Mouse (Mus musculus) left cerebral cortex, postnatal 4 days (tissue): ENCODE results near the gene Pomgnt1. TPM values are rescaled to one million over a fixed set of nuclear protein-coding genes. Genes with fewer than 3 reads are reported as not detected.

Source experiments
- DNase-seq: peaks from one replicate; pipeline ENCODE4 v3.0.0-alpha.2; 2022
- intact Hi-C: fragments of 180-260 bp; cut with DNase I; formaldehyde crosslinking; loops from one replicate; pipeline ENCODE4 v1.15.1; 2025
- total RNA-seq, 2 experiments: library from RNA; stranded (reverse); gene quantifications; 2 replicates each; pipeline ENCODE4 v1.2.3; 2021

Gene Pomgnt1
- total RNA-seq, 2 experiments from 2014 or later = 78.4 to 83.7 TPM

GRCm38 (mm10) chr4:116167404-116167803 is 43.8 kb downstream of the Pomgnt1 start, which contains the start of gene Tspan1:
TSS of gene Tspan1 (minus strand) at chr4:116167601.
- no peak for DNase-seq
- intact Hi-C loops = no loop called here

GRCm38 (mm10) chr4:116168617-116169352 is 45.1 kb downstream of the Pomgnt1 start:
- peak; percentile 85 for DNase-seq
- intact Hi-C loops = no loop called here

- intact Hi-C loops = no loop called here
- no peak for DNase-seq
These were observed 45.7 kb downstream of the Pomgnt1 start for GRCm38 (mm10) chr4:116169353-116169672.

DNA sequence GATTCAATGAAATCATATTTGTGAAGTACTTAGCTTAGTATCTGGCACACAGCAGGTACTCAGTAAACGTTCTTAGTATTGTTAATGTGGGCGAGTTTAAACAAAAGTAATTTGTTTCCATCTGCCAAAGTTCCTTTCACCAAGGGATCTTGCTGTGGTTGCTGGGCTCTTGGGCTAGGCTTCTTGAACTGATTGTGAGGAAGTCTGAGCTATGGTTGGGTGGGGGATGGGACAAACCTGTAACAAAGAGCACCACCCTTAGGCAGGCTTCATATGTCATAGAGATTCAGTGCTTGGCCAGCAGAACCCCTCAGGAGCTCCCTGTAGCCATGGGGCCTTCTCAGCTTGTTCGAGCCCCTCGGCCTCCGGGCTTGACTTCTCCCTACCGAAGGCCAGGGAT is 49.4 kb downstream of the Pomgnt1 start, which contains the start of the genes 1700042G07Rik and Gm49337:
TSS of gene 1700042G07Rik (plus strand) at position 301 of the 400 bp plus-strand sequence.
TSS of gene Gm49337 (plus strand) at position 313 of the 400 bp plus-strand sequence.
- DNase-seq = no peak
- intact Hi-C loops = loop anchor here (10.0 kb wide), 1 partner anchor 112 kb away; no protein-coding TSS in a partner anchor

- intact Hi-C loops = loop anchor here (10.0 kb wide), 1 partner anchor 111 kb away; no protein-coding TSS in a partner anchor
- no peak for DNase-seq
These were observed 50.1 kb downstream of the Pomgnt1 start for GRCm38 (mm10) chr4:116173752-116174151.

DNA sequence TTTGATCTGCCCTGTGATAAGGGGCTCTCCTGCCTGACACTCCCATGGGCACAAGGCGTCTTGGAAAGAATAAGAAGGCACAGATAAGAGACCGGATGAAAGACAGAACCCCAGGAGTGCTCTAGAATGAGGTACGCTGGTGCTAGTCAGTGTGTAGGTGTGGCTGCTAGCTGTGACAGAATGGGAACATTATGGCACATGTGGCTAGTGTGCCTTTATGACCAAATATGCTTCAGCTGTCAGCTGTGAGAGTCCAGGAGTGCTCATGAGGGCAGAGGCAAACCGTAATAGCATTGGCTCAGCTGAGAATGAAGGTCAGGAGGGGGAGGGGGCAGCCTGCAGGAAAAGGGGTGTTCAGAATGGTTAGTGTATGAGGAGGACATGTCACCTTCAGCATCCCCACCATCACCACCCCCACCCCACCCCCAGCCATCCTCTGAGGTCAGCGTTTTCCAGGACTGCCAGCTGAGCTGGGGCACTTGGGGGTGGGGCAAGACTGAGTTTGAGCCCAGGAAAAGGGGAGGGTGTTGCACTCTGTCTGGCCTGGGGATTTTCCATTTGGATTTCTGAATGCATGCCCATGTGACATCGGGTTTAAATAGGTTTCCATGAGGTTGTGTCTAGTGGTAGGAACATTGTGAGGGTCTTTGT is 51.0 kb downstream of the Pomgnt1 start:
- intact Hi-C loops = loop anchor here (10.0 kb wide), 1 partner anchor 110 kb away; no protein-coding TSS in a partner anchor
- DNase-seq = no peak

DNA sequence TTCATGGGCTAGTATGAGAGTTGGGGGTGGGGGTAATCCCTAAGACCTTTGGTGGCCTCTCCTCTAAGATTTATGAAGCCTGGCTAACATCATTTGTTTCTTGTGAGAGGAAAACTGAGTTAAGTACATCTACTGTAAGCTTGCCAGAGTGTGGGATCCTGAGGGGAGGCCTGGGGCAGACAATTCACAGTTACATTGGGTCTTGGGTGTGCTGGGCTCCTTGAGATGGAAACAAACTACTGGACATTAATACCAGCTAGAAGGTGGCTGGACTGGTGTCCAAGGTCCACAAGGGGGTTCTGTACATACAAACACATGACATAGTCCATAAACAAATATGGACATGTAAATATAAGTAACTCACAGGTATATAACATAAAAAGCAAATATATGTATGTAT is 51.5 kb downstream of the Pomgnt1 start:
- intact Hi-C loops = loop anchor here (10.0 kb wide), 1 partner anchor 110 kb away; no protein-coding TSS in a partner anchor
- DNase-seq = no peak

DNA sequence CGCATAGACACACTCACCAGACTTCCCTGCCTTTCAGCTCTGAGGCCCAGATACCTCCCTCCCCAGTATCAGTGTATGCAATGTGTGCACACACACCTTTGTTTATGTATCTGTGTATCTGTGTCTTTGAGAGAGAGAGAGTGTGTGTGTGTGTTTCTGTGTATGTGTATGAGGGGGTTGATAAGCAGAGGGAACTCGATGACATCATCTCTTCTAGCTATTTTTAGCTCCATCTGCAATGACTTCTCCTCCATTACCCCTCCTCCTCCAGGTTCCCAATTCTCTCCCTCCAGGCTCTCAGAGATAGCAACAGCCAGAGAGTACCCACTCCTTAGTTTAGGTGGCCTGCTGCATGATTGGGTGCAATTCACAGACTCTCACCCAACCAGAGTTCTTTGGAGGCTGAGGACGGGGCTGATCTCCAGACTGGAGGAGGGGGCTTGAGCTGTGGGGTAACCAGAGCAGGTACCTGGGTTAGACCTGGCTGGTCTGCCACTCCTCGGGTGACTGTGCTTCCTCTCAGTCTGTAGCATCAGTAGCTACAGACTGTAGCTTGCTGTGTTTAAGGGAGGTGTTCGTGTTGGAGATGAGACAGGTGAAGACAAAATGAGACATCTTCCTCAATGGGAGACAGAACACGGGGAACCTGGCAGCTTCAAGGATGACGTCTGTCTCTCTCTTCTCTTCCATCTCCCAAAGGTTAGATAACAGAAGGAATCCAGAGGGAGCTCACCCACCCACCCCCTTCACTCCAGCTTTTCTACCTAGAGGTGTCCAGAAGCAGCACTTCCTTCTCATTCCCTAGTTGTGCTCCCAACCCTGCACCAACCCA is 52.3 kb downstream of the Pomgnt1 start:
- intact Hi-C loops = loop anchor here (10.0 kb wide), 1 partner anchor 109 kb away; no protein-coding TSS in a partner anchor
- peak; percentile 42 for DNase-seq

- DNase-seq = peak; percentile 97
- intact Hi-C loops = loop anchor here (10.0 kb wide), 1 partner anchor 108 kb away; no protein-coding TSS in a partner anchor
These were observed 52.9 kb downstream of the Pomgnt1 start for GRCm38 (mm10) chr4:116176543-116176988.

GRCm38 (mm10) chr4:116177140-116177539 is 53.5 kb downstream of the Pomgnt1 start:
- intact Hi-C loops = loop anchor here (10.0 kb wide), 1 partner anchor 108 kb away; no protein-coding TSS in a partner anchor
- DNase-seq = peak; percentile 70

DNA sequence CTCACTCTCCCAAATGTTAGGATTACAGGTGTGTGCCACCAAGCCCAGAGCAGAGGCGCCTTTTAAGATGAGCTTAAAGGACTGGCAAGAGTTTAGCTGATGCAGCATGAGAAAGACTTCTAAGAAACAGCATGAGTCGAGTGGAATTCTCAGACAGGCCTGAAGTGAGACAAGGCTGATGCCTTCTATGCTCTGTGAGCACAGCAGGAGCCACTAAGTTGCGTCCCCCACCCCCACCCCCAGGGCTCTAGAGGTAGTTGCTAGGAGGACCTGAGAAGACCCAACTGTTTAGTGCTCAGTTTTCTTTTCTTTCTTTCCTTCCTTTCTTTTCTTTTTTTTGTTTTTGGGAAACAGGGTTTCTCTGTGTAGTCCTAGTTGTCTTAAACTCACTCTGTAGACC is 58.4 kb downstream of the Pomgnt1 start:
- intact Hi-C loops = no loop called here
- DNase-seq = no peak

GRCm38 (mm10) chr4:116182745-116183144 is 59.1 kb downstream of the Pomgnt1 start:
- intact Hi-C loops = no loop called here
- DNase-seq = no peak

- DNase-seq = no peak
- intact Hi-C loops = no loop called here
These were observed 61.4 kb downstream of the Pomgnt1 start for GRCm38 (mm10) chr4:116185083-116185482.

- no peak for DNase-seq
- intact Hi-C loops = no loop called here
These were observed 68.7 kb downstream of the Pomgnt1 start for GRCm38 (mm10) chr4:116192286-116192835.

- no peak for DNase-seq
- intact Hi-C loops = no loop called here
These were observed 70.1 kb downstream of the Pomgnt1 start for GRCm38 (mm10) chr4:116193583-116194383.

DNA sequence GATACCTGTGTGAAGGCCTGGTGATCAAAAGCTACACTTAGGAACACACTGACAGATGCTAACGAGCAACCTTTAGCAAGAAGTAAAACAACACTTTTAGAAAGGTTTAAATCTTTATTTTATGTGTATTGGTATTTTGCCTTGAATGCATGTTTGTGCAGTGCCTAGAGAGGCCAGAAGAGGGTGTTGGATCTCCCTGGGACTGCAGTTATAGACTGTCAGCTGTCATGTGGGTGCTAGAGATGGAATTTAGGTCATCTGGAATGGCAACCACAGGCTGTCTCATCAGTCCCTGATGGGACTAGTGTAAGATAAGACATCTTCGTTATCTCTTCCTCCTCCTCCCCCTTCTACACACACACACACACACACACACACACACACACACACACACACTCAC is 74.8 kb downstream of the Pomgnt1 start:
- DNase-seq = no peak
- intact Hi-C loops = no loop called here

GRCm38 (mm10) chr4:116204422-116204821 is 80.8 kb downstream of the Pomgnt1 start:
- no peak for DNase-seq
- intact Hi-C loops = no loop called here

GRCm38 (mm10) chr4:116206531-116206930 is 82.9 kb downstream of the Pomgnt1 start:
- intact Hi-C loops = no loop called here
- no peak for DNase-seq

DNA sequence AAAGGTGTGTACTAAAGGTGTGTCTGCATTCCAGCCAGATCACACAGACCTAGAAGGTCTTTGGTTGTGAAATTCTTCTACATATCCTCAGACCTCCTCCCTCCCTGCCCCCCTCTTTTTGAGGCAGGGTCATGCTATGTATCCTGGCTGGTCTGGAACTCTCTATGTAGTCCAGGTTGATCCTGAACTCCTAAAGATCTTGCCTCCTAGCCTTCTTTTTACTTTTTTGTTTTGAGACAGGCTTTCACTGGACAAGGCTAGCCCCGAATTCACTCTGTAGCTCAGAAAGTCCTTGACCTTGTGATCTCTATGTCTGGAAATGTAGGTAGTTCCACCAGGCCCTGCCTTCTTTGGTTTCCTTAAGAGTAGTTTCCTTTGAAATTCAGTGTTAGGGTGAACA is 85.3 kb downstream of the Pomgnt1 start:
- intact Hi-C loops = no loop called here
- no peak for DNase-seq
